Mouse (Mus musculus) CD4-positive helper T cell, adult 2 months (primary cell): ENCODE data around the gene Babam2.

Experiments used
- DNase-seq: peaks from one replicate; pipeline ENCODE4 v3.0.0-alpha.2; 2012; ENCODE audit warnings: low read depth, missing footprints, low spot score

Babam2 gene

DNA sequence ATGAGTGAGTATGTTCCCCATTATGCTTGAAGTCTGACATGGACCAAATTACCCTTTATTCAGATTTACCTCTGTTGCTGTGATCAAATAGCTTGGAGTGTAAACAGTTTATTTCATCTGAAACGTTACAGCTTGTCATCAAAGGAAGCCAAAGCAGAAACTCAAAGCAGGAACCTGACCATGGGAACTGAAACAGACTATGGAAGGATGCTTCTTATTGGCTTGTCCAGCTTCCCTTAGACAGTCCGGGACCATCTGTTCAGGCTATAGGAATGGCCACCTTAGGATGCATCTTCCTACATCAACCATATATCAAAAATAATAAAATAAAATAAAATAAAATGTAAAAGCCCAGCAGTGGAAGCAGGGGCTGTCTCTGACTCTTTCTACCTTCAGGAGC, 183.0 kb downstream of the Babam2 start:
- no peak for DNase-seq

DNA sequence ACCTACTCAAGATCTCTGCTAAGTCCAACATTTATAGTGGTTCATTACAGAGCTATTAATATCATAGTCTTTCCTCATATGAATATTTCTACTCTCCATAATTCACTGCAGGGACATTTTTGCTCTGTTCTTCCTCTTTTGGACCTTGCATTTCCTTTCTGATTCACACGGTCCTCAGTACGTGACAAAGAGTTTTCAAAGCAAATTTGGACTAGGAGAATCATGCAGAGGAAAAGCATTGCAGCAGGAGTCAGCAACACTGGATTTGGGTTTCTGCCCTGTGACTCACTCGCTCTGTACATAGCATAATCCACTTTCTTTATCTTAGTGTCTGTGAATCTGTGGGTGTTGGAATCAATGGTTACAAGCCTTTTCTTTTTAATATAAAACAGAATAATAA, 184.8 kb downstream of the Babam2 start:
- no peak for DNase-seq

DNA sequence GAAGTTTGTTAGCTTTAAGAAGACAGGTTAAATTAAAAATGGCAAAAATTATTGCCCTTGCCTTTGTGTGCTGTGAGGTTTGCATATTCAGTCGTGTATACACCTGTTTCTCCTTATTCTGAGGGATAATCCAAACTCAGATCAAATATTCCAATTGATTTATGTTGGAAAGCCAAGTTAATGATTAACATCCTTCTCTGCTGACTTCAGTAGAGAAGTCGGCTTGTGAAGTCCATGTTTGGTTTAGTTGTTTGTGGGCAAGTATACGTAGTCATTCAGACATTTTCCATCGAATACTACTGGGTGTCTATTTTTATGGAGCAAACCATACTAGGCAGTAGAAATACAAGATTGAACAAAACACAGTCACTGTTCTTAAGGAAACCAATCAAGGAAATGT, 187.5 kb downstream of the Babam2 start:
- no peak for DNase-seq

DNA sequence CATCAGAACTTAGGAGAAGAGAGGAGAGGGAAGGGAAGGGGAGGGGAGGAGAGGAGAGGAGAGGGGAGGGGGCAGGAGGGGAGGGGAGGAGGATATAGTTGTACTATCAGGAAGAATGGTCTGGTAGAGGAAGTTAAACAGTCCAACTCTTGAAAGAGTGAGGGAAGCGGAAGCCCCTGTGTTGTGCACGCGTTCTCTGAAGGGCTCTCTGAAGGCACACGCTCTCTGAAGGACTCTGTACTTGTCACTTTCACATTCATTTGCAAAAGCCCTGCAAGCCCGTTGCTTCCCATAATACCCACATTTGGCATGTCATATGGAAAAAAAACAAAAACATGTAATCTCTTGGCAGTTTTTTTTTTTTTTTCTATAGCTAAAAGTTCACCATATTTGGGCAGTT, 190.1 kb downstream of the Babam2 start:
- DNase-seq, result peak; percentile 27

DNA sequence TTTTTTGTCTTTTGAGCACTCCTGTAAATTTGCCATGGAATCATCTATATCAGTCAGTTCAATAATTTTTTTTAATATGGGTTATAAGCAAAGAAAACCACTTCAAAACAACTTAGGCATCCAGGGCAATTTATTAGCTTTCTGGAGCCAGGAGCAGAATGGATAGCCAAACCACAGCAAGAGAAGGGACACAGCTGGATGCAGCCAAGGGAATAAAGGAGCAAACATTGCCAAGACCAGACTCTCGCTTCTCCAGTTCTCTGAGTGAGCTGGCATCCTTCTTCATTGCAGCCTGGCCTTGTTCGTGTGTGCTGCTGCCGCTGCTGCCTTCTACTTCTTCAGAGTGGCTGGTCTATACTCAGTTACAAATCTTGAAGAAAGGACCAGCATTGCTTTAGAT, 190.9 kb downstream of the Babam2 start:
- no peak for DNase-seq

DNA sequence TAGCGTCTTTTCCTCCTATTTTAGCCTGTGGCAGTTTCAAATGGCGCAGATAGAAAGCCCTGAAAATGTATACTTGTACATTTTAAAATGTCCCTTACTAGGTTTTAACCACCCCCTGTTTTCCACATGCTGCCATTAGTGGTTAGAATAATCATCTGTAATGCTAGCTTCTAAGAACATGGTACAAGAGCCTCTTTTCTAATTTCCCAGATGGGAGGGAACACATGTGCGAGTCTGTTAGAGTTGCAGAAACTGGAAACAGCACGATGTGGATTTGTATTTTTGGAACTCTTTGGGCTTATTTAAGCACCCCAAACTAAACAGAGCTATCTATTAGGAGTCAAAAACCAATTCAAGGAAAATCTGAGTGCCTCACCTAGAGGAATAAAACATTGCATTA, 195.1 kb downstream of the Babam2 start:
- DNase-seq, result no peak

DNA sequence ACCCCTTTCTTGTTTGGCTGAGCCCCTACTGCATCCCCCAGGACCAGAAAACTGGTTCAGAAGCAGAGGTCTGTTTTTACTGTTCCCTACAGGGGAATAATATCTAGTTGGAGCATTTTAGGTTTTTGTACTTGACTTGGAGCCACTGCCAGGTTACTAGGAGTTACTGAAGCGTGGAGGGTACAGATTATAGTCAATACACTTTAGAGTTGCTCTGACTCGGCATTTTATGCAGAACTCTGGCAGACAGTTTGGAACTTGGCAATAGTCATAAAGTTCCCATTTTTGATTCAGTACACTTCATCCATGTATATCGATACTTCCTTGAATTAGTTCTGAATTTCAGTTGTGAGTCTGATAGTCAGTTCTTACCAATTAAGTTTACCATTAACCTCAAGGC, 202.4 kb downstream of the Babam2 start:
- DNase-seq, result no peak

DNA sequence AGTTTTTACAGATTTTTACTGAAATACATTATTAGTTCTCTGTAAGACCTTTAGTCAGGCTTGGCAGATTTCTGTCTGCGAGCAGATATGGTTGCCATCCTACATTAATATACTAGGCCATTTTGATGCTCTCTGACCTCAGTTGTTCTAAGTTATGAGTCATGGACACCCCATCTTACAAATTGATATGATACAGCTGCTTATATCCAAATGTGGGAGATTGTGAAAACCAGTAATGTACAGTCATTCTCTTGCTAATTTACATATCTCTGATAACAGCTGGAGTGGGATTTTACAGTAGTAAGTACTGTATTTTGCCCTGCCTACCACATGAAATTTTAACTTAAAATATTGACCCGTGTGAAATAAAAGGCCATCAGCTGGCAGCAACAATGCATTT, 204.7 kb downstream of the Babam2 start:
- DNase-seq, result no peak

DNA sequence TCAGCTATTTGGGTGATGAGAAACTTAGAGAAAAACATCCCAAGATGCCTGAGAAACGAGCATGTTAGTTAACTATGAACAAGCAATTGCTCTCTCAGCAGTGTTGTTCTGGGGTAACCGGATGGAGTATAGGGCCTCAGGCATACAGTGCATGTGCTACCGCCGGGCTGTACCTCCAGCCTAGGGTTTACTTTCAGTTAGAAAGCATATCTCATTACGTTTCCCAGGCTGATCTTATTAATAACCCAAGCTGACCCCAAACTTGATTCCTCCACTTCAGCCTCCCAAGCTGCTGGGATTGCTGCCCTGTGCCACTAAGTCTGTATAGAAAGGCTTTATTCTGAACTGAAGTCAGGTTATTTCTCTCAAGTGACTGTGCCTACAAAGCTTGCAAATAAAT, 205.4 kb downstream of the Babam2 start:
- no peak for DNase-seq

DNA sequence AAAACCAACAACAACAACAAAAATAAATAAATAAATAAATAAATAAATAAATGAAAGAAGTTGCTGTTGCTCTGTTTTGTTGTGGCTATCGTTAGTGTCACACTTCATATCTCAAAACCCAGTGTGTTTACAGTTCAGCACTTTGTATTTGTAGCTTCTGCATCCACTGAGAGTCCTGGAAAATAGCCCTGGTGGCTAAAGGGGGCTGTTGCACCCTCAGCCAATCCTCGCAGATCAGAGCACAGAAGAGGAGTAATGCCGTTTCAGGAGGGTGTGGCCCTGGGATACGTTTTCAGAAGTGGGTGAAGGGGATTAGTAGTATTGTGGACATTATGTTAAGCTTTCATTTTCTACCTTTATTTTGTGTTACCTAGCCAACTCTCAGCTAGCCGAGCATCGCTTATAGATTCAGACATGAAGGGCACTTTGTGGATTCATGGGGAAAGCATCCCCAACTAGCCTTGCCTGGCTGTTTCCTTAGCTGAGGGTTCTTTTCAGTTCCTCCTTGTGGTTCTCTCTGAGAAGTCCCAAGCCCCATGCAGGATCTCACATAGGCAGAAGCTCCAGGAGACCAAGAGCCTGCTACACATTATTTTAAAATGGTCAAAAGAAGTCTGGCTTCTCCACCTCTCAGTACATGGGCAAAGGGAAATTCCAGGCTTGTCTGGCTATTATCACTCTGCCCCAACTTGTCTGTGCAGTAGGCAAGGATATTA, 207.6 kb downstream of the Babam2 start:
- no peak for DNase-seq

DNA sequence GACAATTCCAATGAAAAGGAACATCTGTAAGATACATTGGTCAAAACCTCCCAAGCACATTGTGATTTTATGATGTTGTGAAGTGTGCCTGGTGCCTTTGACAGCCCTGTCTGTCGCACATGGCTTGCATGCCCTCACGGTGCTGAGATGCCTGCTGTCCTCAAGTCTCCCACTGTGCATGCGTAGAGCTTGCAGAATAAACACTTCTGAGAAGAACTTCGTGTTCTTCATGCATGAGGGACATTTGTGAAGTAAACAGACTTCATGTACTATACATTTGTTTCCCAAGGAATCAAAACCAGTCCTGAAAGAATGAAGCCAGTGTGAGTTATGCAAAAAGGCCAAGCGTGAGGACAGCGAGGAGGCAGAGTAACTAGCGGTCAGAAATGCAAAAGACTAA, 208.3 kb downstream of the Babam2 start:
- DNase-seq, result no peak

DNA sequence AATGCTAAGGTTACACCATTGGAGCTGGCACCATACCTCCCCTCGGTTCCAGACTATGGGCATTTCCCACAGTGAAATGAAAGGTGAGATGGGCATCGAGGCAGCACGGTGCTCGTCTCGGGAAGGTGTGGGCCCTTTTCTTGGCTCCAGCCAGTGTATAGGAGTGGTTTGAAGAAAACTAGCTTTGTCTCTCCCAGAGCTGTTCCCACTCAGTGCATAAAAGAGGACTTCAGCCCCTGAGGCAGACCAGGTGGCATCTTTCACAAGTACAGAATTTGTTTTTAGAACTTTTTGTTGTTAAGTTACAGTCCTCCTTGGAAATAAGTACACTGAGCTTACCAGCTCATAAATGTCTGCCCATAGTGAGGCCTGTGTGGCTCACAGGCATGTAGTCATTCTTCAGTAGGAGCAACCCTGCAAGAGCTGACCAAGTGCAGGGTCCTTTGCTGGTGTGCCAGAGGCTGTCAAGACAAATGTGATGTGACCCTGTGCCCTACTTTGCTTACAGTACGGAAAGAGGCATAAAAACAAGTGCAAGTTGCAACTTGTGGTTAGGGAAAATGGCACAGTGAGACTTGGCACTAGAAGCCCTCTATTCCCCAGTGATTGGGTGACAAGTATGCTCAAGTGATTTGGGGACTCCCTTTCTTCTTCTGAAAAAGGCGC, 208.9 kb downstream of the Babam2 start:
- DNase-seq, result no peak

DNA sequence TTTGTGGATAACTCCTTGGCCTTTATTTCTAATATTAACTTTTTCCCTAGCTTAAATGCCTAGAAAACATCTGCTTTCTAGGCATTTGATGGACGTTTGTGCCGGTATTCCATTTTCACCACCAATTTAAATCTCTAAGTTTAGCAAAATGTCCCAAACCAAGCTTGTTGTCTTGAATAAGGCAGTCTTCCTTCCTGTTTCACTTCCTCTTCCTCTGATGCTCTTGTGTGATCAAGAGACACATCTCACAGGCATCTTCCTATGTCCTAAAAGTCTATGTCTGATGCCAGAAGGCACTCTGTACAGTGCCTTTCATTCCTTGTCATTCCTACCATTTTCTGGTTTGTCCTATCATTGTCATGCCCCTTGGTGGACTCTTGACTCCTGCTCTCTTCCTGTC, 210.5 kb downstream of the Babam2 start:
- DNase-seq, result no peak

DNA sequence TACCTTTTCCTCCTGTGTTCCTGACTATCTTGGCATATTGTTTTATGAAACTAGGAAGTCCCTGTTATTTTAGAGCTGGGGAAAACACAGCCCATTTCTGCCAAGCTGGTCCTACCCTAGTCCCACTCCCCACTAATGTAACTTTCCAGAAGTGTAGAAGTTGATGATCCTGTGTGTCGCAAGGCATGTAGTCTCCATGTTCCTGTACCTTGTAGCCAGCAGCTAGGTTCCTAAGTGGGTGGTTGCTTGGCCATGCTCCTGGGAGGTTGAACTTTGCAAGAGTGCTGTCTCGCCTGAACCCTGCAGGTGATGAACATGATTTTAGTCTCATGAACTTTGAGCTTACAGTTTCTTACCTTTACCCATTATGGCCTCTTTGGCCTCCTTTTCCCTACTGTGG, 211.3 kb downstream of the Babam2 start:
- no peak for DNase-seq

DNA sequence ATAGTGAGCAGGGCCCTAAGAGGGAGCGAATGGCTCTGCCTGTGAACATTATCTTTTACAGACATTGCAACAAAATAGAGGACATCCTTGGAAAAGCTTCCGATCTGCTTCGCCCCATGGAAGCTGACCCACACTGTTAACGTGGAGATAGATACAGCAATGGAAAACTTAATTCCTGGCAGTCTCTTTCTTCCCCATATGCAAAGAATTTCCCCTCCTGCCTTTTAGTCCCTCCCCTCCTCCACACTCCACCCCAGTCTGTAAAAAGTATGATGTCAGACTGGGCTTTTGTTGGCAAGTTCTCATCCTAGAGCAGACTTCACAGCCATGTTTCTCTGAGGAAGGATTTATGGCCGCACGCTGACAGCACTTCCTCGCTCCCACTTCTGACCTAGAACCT, 218.8 kb downstream of the Babam2 start:
- DNase-seq, result no peak

DNA sequence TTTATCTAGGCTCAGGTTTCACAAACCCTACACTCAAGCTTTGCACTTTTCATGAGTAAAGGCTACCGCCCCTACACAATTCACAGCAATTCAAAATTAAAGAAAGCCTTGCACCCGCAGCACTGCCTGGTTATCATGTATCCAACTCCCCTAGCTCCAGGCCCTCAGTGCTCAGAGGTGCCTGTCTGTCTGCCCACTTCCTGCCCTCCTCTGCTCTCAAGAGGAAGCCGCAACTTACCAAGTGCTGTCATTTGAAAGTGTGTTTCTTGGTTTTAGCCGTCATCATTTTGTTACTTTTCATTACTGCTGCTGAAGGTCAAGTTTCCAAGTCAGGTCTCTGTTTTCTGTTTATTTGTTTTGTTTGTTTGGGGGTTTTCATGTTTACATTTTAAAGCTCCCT, 221.1 kb downstream of the Babam2 start:
- DNase-seq, result peak; percentile 75

DNA sequence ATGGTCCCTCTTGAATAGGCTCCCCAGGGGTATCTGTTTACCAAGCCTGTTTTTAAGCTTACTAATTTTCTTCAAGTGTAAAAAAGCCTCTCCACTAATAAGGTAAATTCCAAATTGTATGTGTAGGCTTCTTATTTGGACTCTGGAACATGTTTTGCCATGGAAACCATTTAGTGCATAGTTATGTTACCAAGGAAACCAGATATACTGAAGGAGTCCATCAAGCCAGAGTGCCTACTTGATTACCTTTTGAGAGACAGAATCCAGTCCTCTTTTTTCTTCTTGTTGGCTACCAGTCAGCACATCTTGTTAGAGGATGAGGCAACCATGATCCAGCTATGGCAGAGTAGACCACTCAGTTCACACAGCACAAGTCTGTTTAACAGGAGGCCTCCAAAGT, 222.6 kb downstream of the Babam2 start:
- DNase-seq, result no peak

DNA sequence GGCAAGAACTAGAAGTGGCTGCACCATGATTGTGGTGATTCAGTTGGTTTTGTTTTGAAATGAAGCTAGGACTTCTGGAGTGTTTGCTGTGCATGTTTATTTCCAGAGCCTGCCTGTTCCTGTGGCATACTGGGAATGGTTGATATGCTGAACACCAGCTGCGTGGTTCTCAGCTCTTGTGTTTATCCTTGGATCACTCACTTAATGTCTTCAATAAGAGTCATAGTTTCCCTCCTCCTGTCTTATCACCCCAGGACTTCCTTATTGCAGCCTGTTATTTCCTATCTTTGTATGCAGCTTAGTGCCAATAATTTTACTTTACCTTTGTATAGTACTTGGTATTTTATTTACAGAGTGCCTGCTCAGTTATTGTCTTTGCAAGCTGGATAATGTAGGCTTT, 223.4 kb downstream of the Babam2 start:
- DNase-seq, result no peak

DNA sequence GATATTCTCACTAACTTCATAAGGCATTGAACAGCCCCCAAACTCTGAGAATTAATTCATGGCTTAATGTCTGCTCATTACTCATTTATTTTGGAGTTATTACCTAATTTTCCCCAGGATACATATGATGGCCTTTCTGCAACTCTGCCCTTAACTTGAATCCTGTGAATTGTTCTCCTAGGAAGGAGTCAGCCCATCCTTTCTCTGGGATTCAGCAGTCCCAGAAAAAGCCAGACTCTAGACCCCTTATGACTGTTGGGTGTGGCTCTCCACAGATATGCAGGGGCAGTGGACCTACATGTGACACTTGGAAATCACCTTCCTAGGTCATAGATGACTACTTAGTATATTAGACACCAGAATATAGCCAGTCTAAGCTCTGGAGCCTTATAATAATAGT, 226.6 kb downstream of the Babam2 start:
- no peak for DNase-seq

DNA sequence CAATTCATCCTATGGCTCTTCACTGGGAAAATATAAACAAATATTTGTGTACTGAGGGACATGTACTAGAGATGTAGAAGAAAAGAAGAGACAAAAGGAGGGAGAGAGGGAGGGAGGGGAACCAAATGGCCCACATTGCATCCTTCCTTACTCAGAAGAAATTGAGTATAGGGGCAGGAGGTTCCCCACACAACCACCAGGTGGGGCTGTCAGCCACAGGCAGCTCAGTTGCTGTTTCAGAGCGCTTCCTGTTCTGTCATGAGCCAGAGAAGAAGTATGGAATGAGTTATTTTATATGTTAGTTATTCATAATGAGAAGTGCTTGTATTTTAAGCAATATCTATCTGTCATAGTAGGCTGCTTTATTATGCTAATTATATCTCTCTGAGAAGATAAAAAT, 229.1 kb downstream of the Babam2 start:
- peak; percentile 55 for DNase-seq

DNA sequence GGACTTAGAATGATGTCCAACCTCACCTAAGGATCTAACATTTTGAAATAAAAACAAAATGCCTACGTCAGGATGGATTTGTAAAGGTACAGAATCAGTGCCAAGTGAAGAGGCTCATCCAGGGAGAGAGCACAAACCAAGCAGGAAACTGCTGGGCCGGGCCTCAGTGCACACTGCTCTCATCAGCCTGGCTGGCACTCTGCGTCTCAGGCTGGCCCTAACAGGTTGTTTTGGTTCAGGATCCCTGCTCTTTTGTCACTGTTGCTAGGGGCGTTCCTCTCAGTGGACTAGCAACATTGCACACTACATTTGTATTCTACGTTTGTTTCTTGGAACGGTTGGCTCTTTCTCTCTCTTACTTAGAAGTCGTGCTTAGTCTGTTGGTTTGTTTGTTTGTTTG, 231.5 kb downstream of the Babam2 start:
- DNase-seq, result no peak

DNA sequence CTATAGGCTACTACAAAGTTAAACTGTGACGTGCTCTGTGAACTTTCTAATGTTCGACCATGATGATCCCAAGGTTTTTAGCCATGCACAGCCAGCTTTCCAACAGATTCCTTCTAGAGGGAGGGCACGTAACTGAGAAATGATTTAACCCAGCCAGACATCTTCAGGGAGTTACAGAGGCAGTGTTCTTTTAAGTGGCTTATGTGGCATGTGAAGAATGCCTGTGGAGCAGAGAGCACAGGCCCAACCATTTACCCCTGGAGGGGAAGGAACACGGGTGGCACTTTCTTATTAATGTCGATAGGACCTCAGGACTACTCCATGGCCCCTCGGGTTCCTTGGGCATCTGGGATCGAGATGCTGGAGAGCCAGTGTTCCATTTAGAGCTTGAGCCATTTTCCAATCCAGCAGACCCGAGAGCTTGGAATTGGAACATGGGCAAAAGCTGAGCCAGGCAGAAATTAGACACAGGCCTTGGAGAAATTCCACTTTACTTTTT, 233.7 kb downstream of the Babam2 start:
- no peak for DNase-seq

DNA sequence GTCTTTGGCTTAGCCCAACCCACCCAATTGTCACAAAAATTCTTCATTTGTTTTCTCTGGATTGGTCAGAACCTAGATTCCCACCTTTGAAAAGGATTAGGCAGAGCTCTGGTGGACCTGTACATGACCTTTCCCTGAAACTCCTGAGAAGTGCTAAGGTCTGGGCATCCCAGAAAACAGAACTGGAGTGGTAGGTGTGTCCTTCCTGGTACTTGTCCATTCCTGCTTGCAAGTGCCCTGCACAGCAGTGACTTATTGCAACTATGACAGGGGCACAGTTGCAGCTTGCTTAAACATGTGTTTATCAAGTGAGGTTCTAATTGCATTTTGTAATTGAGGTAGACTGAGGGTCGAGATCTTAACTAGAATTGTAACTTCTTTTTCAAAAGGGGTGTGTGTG, 234.2 kb downstream of the Babam2 start:
- DNase-seq, result no peak

DNA sequence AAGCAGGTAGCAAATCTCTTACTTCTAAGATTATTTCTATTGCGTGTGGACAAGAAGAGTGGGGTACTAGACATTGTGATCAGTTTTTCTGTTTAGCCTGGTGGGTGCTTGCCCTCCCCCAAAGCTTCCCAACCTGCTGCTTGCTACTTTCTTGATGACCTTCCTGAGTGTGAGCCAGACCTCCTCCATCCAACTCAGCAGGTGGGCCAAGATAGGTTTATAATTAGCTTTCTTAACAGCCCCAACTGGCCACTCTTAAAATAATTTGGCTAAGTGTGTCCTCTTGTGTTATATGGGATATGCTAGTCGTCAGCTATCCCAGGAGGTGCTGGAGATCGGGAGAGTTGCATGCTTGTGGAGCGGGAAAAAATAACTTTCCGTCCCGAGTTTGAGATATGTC, 235.8 kb downstream of the Babam2 start:
- no peak for DNase-seq
